ENCODE assay signal across 9 mouse cellular contexts in the genomic region with DNA sequence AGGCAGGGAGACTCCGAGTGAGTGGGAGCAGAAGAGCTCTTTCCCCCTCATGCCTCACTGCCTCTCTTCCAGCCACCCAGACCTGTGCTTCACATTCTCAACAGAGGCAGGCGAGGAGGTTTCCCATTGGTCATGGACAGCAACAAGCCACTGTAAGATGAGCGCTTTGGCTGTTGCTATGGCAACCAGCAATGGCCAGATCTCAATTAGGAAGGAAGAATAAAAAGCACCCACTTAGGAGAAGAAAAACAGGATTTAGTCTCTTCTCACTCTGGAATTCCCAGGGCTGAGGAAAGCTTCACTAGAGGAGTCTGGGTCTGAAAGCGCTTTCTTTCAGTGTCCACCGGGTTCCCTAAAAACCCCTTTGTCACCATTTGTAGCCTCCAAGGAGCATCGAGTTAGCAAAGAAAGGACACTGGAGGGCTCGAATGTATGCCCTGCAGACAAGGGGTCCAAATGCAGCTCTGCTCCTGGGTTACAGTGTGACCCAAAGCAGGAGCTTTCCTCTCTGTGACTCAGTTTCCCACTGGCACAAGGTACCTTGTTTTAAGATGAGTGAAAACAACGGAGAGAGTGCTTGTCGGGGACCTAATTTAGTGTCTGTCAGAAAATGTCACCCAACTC. TPM values are rescaled to one million over a fixed set of nuclear protein-coding genes. Genes with fewer than 3 reads are reported as not detected.
DNase-seq lines count a peak whose midpoint lies in the region; ATAC-seq lines count a peak whose summit lies in the region.
"Had no signal": no experiment of that assay in that cellular context is flagged by ENCODE, and none has a peak within 500 bp of the region (broad histone marks: within the 10 kb centered on the region; RNA-seq: fewer than 3 reads in every experiment).

No protein-coding gene starts in this region.

- intact Hi-C loops in left cerebral cortex, postnatal 25 days (cut with DNase I): no loop called here

- H3K9ac ChIP-seq in lung, embryonic 15.5 days: no peak overlapping the region

- H3K4me2 ChIP-seq in lung, embryonic 15.5 days: no peak overlapping the region

- H3K27me3 ChIP-seq in lung, embryonic 15.5 days: no peaks in the 10 kb centered on the region
- H3K27me3 ChIP-seq: Patski had no signal

- 26% methylated on average over 9 of the region's 9 CpGs for WGBS in lung, embryonic 15.5 days

- H3K4me3 ChIP-seq in lung, embryonic 15.5 days: no peak overlapping the region

- no peak overlapping the region for H3K27ac ChIP-seq in lung, embryonic 15.5 days

- peak; percentile 70; the same call in 1 of the 2 replicates for ATAC-seq in lung, embryonic 15.5 days (ENCODE audit: borderline replicate concordance, extremely low read depth, low FRiP score, low TSS enrichment)
- ATAC-seq: Patski had no signal

- no peaks in the 10 kb centered on the region; the same call in 1 of the 2 replicates for H3K36me3 ChIP-seq in lung, embryonic 15.5 days

- H3K9me3 ChIP-seq in lung, embryonic 15.5 days: no peaks in the 10 kb centered on the region

- peaks cover 8% of the 10 kb centered on the region; the same call in 1 of the 2 replicates for H3K4me1 ChIP-seq in lung, embryonic 15.5 days

- no peak for DNase-seq in lung, postnatal 4 days
- peak; percentile 72 to 76 for DNase-seq in frontal cortex, postnatal 10 days (ENCODE audit: low spot score in 2 of 2)
- peak; percentile 81 to 95 for DNase-seq in left cerebral cortex, postnatal 25 days (ENCODE audit: low spot score in 2 of 2)
- peak; percentile 79 to 82 for DNase-seq in right cerebral cortex, adult 2 months (ENCODE audit: low spot score in 2 of 2)
- DNase-seq in urinary bladder, postnatal 25 days (ENCODE audit: low spot score): no peak
- DNase-seq in gastrocnemius, adult 8-10 months (ENCODE audit: low spot score in 2 of 2): no peak
- no peak for DNase-seq in urinary bladder, postnatal 4 days (ENCODE audit: low spot score in 2 of 2)

RNA-seq across cellular contexts. Expression of a gene that starts 30.8 kb away (rescaled TPM):
- polyA plus RNA-seq in lung, embryonic 15.5 days (2015; fragmentation: Nextera tagmentation; extraction: Ambion mirVana): 80.7 and 81.8 TPM in 2 replicates
- total RNA-seq in left cerebral cortex, postnatal 25 days (2021): 10 to 100 TPM; 44.3 to 45.0 TPM
- 10 to 100 TPM; 33.1 to 37.5 (median 37.2) TPM for total RNA-seq in gastrocnemius, adult 8-10 months (2022)

Comparison
In these comparisons a context has a peak if more than half of its experiments do, and no peak if none do; other contexts are left out.
1. DNase-seq: peak in frontal cortex, postnatal 10 days (2 of 2), left cerebral cortex, postnatal 25 days (2 of 2) and right cerebral cortex, adult 2 months (2 of 2); none in lung, postnatal 4 days (0 of 2), urinary bladder, postnatal 25 days (single experiment), gastrocnemius, adult 8-10 months (0 of 2) and urinary bladder, postnatal 4 days (0 of 2).